Mouse (Mus musculus): ENCODE measurements at regions not wholly inside any gene's neighbourhood (a gene's known extent, or its start where the extent isn't known, plus 50 kb on each side); places are given as distances from the start of the nearest gene placed in this dataset.
A peak's percentile ranks its signal among the peaks of the same experiment; 100 is the strongest.

GRCm38 (mm10) chr9:118204456-118204855 is 54.5 kb upstream of the Cmc1 start:
- DNase-seq (ENCODE audit: low spot score): no peak

- DNase-seq (ENCODE audit: low spot score): no peak
These were observed 56.5 kb upstream of the Cmc1 start for GRCm38 (mm10) chr9:118206483-118206882.

DNA sequence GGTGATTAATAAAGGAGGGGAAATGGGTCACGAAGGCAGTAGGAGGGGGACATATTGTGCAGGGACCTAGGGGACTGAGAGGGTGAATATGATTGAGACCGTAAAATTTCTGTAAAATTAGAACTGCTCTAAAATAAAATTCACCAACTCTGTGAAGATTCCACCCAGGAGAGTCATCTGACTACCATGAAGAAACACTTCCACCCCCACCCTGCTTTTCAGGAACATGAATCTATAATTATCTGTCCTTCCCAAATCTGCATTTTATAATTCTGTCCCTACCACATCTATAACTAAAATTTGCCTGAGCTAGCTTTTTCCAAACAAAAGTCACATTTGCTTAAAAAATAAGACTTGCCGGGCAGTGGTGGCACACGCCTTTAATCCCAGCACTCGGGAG is 69.7 kb upstream of the Cmc1 start:
- DNase-seq (ENCODE audit: low spot score): no peak

DNA sequence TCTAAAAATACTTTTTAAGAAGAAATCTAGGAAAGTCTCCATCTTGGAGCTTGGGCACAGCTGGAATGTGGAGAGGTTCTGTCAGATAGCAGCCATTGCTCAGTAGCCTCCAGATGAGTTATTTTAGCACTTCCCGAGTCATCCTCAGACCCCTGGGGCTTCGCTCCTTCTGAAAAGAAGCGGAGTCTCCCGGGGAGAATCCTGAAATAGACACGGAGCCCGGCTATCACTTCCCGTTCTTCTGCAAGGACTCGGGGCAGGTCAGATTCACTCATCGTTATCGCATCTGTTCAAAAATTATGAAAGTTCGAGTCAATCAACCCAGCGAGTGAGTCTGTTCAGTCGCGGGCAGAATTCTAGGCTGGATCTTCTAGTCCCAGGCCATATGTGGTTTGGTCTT is 71.2 kb upstream of the Cmc1 start:
- no peak for DNase-seq (ENCODE audit: low spot score)

DNA sequence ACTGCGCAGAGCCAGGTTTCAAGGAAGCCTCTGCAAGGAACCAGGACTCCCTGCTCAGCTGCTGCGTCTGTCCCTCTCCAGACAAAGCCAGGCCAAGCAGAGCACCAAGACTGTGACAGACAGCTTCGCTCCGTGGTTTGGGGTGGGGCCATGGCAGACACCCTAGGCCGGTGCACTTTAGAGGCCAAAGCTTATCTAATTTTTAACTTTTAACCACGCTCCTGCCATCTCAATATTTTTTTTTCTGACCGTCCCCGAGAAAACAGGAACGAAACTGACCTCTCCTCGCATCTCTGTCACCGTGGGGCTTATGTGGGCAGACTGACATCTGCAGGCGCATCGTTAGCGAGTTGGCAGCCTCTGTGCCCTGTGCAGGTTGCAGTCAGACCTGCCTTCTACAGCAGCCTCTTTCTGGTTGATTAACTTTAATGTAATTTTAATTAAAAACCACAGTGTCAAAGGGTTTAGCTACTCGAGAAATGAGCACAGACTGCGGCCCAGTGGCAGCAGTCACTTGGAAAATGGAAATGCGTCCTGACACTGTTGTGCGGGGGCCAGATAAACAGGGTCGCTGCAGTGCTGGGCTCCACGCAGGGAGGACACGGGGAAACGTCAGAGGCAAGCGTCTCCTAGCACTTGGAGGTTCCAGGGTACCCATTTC is 77.6 kb upstream of the Cmc1 start:
- no peak for DNase-seq (ENCODE audit: low spot score)

DNA sequence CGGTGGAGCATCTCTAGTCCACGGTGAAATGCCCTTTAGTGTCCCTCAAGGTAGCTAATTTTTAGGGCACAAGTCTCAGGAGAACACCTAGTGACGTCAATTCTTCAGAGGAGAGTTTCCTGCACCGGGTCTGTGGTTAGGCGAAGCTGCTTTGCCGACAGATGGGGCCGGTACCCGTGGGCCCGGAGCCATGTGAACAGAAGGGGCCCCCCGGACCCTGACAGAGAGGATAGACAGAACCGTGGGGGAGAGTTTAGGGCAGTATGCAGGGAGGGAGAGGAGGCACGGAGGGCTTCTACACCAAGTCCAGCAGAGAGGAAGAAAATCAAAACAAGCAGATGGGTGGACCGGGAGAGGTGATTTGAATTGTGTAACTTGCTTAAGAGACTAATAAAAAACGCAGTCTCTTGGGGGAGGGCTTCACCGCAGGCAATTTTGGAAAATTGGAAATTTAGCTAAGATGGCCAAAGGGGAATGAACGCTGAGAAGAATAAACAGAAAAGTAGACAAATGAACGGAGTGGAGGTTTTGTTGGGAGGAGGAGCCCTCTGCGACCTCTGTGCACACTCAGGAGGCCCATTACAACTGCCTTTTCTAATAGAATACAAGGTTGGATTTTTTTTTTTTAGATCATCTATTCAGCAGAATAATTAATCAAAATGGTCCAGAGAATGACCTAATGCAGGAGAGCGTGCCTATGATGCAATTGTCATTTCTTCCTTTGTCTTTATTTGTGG is 78.9 kb upstream of the Cmc1 start:
- no peak for DNase-seq (ENCODE audit: low spot score)

DNA sequence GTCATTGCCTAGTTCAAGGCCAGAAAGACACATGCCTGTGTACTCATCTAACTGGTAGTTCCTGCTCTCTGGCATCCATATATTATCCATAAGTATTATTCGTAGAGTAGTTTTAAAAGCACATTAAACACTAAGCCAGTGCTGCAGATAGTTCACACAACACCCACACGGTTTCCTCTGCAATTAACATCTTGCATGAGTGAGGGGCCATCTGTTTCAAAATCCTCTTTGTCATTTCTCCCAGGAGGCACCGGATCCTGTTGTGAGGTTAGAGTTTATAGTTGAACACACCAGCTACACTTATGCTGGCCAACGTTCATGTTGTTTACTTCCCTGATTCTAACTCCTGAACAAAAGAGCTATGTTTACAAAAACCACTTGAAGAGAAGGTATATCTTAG is 90.7 kb upstream of the Cmc1 start:
- DNase-seq (ENCODE audit: low spot score): no peak

DNA sequence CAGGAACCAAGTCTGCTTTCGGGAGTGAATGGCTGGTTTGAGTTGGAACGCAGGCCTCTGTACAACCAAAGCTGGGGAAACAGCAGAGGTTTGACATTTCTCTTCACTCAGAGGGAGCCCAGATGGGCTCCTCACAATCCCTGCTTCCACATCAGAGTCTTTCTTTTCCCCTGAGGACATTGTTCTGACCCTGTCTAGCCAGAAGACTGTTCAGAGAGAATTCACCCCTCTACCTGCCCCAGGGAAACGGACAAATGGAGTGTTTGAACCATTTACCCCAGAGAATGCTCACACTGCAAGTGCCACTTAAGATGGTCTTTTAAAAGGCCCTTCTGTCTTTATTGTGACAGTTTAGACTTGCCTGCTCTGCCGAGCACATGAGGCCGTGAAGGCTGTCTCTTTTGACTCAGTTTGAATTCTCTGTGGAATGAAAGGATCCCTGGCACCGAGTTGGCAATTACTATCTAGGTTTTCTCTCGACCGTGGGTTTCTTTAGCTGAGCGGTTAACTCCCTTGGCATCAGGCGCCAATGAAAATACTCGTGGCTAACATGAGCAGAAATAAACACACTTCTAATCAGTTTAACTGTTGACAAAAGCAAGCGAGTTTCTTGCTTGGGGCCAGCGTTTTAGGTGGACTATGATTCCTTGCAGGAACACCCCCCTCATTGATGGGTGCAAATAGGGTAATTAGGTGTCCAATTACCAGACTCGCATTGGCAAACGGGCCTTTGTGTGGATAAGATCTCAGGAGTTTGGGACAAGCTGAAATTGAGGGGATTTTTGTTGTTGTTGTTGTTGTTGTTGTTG is 97.0 kb upstream of the Cmc1 start:
- DNase-seq (ENCODE audit: low spot score): no peak

GRCm38 (mm10) chr9:118253829-118254228 is 103.9 kb upstream of the Cmc1 start:
- no peak for DNase-seq (ENCODE audit: low spot score)

- DNase-seq (ENCODE audit: low spot score): no peak
These were observed 105.3 kb upstream of the Cmc1 start for GRCm38 (mm10) chr9:118255200-118255733.

- no peak for DNase-seq (ENCODE audit: low spot score)
These were observed 105.8 kb upstream of the Cmc1 start for GRCm38 (mm10) chr9:118255751-118256266.

DNA sequence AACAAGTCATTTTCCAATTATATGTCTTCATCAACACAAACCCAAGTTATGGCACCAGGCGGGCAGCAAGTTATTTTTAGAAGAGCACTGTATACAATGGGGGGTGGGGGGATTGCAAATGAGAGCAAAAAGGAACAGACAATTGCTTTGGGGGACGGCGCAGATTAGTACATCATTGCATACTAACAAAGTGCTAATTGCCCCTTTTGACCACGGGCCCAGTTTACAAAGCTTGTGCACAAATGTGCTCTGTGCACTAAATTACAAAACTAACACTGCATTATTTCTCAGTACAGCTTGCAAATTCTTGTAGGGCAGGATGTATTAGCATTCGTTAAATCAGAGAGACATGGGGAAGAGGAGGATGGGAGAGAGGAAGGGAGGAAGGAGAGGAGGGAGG is 116.3 kb upstream of the Cmc1 start:
- DNase-seq (ENCODE audit: low spot score): peak; percentile 19

GRCm38 (mm10) chr9:118271681-118272080 is 121.7 kb upstream of the Cmc1 start:
- no peak for DNase-seq (ENCODE audit: low spot score)

DNA sequence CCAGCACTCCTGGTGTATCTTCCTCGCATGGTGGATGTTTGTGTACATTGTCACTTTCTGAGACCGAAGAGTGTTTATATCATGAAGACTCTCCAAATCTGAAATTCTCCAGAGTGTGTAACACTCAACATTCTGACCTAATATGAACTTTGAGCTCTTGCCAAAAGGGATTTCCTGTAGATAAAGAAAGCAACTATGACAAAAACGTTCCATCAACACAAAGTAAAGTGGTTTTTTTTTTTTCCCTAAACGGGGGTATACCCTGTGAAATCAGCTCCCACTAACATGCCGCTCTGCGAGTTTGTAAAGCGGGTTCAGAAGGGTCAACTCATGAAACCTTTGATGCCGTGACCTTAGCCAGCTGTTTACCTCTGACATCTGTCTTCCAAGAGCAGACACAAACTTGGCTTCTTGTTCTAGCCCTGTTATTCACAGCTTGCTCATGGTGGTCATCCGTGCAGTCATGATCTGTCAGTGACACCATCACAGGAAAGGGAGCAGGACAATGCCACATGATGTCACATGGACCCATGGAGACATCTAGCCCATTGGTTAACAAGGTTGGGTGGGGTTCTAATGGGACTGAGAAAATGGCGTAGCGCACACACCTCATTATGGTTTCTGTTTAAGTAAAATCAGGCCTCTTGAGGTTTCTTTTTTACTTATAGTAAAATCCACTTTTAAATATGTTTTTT is 122.9 kb upstream of the Cmc1 start:
- DNase-seq (ENCODE audit: low spot score): no peak

- DNase-seq (ENCODE audit: low spot score): no peak
These were observed 135.5 kb upstream of the Cmc1 start for GRCm38 (mm10) chr9:118285481-118285880.

GRCm38 (mm10) chr9:118287606-118288005 is 137.6 kb upstream of the Cmc1 start:
- no peak for DNase-seq (ENCODE audit: low spot score)

- DNase-seq (ENCODE audit: low spot score): no peak
These were observed 142.9 kb upstream of the Cmc1 start for GRCm38 (mm10) chr9:118292836-118293235.

DNA sequence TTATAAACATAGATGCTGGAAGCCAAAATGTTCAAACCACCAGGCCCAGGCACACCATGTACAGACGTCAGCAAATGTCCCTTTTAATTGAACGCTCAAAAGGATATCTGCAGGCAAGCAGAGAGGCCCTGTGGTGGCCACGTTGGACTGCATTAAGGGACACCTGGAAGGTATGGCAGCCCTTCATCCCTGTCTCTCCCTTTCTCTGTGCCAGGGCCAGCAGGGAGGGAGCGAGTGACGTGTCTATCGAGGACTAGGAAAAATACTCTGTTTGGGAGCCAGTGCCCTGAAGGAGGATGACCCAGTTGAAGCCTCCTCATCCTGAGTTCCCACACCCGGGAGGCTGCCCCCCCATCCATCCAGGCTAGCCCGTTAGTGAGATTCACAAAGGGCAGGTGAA is 144.0 kb upstream of the Cmc1 start:
- no peak for DNase-seq (ENCODE audit: low spot score)

DNA sequence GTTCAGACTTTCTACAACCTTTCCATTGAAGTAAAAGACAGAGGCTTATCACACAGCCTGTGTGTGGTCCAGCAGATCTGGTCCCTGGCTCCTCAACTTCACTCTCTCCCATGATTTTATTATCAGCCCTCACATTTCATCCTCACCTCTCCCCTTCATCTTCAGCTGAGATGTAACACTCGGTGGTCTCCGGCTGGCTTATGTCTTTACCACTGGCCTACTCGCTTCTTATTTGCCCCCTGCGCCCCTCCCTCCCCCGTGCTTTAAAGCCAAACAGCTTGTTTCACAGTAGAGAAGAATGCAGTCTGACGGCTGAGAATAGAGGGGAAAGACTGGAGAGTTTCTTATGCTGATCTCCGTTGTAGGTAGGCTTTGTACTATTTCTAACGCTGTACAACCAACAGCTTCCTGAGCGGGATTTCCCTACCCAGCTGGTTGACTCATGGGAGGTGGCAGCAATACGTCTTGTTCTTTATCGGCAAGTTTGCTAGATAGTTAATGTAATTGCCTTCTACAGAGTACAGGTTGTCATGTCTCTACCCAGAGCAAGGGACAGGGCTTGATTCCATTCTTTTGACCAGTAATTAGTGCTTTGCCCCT is 152.9 kb upstream of the Cmc1 start:
- DNase-seq (ENCODE audit: low spot score): no peak

- DNase-seq (ENCODE audit: low spot score): no peak
These were observed 159.5 kb upstream of the Eomes start for GRCm38 (mm10) chr9:118318357-118319140.

DNA sequence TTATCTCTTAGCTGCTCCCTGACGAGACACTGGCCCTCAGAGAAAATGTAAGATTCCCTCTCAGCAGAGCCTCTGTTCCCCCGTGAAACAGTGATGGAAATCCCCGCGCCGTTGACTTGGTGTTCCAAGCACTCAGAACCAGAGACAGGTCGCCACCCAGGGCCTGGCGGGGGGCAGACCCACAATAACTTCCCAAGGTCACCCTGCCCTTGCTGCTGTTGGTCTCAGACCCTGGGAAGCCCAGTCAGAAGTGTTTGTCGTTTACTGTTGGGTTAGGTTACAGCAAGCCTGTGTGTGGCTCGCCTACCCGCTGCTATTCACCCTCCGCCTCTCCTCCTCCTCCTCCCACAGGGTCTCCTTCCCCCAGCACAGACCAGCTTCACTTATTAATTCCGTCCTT is 154.2 kb upstream of the Eomes start:
- no peak for DNase-seq (ENCODE audit: low spot score)
